Mouse (Mus musculus): ENCODE measurements at regions not wholly inside any gene's neighbourhood (a gene's known extent, or its start where the extent isn't known, plus 50 kb on each side); places are given as distances from the start of the nearest gene placed in this dataset.

GRCm38 (mm10) chr4:124075551-124075950 lies 157.7 kb upstream of the 4930535I16Rik start:
- no peak for DNase-seq (ENCODE audit: low read depth, low spot score)

- DNase-seq (ENCODE audit: low read depth, low spot score): no peak
Observed at GRCm38 (mm10) chr4:124073646-124074045, 155.8 kb upstream of the 4930535I16Rik start.

DNA sequence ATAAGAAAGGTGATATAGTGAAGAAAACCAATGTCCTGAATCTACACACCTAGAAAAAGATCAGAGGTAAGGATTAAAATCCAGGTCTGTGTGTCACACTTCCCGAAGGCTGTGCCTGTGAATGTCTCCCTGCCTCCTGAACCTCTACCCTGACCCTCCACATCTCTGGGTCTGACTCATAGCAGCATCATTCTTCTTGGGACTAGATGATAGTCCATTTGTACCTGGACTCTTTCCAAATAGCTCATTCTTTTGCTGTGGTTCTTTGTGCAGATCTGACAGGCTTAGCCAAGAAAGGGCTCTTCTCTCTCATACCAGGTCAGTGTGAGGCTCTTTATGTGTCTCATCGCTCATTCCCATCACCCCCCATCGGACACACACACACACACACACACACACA lies 146.8 kb upstream of the 4930535I16Rik start:
- DNase-seq (ENCODE audit: low read depth, low spot score): no peak

- DNase-seq (ENCODE audit: low read depth, low spot score): no peak
Observed at GRCm38 (mm10) chr4:124063269-124064100, 145.7 kb upstream of the 4930535I16Rik start.

GRCm38 (mm10) chr4:124057607-124058006 lies 139.8 kb upstream of the 4930535I16Rik start:
- no peak for DNase-seq (ENCODE audit: low read depth, low spot score)

DNA sequence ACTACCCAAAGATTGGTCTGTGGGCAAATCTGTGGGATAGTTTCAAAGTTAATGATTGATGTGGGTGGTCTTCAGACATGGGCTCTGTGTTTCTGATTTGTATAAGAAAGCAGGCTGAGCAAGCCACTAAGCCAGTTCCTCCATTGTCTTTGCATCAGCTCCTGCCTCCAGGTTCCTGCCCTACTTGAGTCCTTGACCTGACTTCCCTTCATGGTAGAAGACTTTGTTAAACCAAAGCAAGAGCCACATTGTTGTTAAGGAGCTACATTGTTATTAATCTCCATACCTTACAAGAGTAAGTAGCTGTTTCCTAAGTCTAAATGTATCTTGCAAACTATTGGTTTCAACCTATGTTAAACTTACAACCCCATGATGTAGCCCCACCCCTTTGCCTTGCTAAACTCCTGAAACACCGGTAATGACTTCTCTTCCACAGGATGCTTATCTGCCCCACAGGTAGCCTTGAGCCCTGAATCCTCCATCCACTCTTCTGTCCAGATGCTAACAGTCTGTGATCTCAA lies 136.5 kb upstream of the 4930535I16Rik start:
- DNase-seq (ENCODE audit: low read depth, low spot score): no peak

- DNase-seq (ENCODE audit: low read depth, low spot score): no peak
Observed at GRCm38 (mm10) chr4:124053340-124054038, 135.7 kb upstream of the 4930535I16Rik start.

DNA sequence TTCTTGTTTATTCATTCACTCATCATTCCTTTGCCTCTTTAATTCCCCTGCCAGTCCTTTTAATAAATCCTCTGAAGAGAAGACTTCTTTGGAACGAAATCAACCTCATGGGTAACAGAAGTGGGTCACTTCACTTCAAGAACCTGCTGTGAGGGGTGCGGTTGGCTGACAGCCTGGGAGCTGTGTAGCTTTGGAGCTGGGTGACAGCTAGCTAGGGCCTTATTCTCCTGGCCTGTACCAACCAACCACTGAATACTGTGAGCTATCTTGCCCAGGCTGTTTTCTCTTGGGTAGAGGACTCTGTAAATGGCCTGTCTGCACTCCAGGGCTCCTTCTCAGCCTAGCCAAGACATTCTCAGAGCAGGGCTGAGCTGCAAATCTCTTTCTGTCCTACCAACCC lies 134.6 kb upstream of the 4930535I16Rik start:
- no peak for DNase-seq (ENCODE audit: low read depth, low spot score)

GRCm38 (mm10) chr4:124048348-124048831 lies 130.6 kb upstream of the 4930535I16Rik start:
- peak; percentile 75 for DNase-seq (ENCODE audit: low read depth, low spot score)

- DNase-seq (ENCODE audit: low read depth, low spot score): no peak
Observed at GRCm38 (mm10) chr4:124047898-124048297, 130.1 kb upstream of the 4930535I16Rik start.

DNA sequence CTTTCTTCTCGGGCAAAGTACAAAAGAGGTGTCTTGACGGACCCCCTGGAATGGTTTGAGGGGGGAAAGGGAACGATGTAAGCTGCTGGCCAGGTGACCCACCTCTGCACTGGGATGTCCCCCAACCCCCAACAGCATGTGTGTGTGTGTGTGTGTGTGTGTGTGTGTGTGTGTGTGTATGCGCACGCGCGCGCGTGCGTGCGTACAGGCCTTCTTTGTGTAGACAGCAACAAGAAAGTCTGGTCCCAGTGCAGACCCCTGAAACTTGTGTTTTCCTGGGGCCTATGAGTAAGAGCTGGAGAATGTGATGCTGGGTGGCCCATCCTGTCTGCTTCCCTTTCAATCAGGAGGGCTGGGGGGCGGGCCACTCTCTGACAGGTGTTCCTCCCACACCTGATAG lies 118.7 kb upstream of the 4930535I16Rik start:
- no peak for DNase-seq (ENCODE audit: low read depth, low spot score)

DNA sequence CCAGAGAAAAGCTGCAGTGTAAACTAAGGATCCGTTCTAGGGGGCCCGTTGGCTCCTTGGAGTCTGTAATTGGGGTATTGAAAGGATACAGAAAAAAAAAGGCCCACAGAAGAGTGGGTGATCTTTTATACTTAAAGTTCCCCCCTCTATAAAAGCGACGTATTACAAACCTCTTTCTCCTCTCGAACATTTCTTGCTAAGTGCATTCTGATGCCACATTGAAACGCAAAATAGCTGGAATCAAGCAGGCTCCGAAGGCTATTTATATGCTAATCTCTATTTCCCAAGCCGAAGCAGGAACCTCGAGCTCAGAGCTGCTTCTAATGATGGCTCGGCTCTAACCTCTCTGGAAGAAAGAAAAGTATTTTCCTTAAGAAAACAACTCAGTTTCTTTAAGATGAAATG lies 117.8 kb upstream of the 4930535I16Rik start:
- DNase-seq (ENCODE audit: low read depth, low spot score): no peak

DNA sequence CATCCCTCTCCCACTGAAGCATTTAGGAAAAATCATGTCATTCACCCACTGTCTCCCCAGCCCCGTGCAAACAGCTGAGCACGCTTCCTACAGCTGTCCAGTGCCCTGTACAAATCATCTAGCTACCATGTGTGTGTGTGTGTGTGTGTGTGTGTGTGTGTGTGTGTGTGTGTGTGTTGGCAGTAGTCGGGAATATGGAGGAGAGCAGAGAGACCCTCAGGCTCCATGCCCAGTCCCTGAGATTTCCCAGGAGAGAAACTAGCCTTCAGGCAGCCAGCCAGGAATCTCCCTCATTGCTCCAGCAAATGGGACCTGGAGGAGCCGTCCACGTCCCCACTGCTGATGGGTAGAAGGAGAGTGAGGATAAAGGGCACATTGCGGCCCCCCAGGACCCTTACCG lies 117.4 kb upstream of the 4930535I16Rik start:
- no peak for DNase-seq (ENCODE audit: low read depth, low spot score)

DNA sequence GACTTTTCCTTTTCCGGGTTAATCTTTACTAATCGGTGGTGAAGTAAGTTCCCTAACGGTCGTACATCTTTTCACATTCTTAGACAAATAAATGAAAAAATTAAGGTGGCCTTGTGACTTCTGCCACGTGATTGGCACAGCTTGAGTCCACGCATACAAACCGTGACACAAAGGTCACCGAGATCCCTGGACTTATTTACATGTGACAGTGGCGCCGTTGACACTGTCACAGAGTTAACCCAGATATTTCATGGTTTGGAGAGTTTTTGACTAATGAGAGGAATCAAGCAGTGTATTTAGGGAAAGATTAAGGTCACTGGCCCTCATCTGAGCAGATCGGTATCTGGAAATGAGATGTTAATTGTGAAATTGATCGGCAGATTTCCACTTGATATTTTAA lies 110.2 kb upstream of the 4930535I16Rik start:
- DNase-seq (ENCODE audit: low read depth, low spot score): no peak

DNA sequence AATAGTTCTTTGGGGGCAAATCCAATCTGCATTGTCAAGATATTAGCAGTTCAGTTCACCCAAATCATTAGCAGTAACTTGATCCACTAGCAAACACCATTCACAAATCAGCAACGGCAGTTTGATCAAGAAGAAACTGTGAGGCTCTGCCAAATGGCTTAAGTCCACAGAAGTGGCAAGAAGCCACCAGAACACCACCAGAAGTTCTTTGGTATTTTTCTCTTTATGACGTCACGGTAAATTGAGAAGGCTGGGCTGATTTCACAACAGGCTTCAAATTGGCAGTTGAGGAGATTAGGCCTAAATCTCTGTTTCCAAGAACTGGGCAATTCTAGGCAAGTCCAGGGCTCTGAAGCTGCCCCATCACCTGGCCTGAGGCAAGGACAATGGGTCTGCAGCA lies 98.6 kb upstream of the 4930535I16Rik start:
- DNase-seq (ENCODE audit: low read depth, low spot score): no peak

DNA sequence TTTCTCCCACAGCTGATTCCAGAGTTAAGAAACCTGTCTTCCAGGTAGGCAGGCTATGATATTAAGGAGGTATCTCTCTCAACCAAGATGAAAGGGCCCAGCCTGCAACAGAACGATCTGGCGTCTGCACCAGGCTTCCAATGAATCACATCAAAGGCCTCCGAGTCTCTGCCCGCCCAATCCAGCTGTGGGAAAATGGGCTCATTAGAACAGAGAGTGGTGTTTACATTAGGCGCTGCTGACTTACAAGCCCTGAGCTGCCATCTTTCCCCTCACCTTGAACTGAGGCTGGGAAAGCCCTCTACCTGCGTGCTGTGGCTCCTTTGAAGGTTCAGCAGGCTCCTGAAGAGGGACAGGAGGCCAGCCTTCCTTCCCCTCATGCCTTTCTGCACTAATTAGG lies 97.5 kb upstream of the 4930535I16Rik start:
- DNase-seq (ENCODE audit: low read depth, low spot score): no peak

- DNase-seq (ENCODE audit: low read depth, low spot score): no peak
Observed at GRCm38 (mm10) chr4:124012406-124012805, 94.6 kb upstream of the 4930535I16Rik start.

DNA sequence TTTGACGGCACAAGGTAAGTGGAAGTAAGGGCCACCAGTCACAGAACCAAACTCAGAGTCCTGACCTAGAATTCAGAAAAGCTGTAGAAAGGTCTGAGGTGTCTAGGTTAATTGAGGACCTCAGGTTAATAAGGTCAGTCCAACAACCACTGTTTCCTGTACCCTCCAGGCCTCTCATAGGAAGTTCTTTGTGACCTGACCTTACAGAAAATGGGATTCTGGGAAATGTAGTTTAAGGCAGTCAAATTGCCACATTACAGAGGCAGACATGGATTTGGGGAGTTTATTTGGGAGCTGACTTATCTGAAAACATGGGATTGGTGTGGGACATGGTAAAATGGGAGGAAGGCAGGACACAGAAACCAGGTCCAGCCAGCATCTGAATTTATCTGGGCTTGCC lies 90.9 kb upstream of the 4930535I16Rik start:
- DNase-seq (ENCODE audit: low read depth, low spot score): no peak

DNA sequence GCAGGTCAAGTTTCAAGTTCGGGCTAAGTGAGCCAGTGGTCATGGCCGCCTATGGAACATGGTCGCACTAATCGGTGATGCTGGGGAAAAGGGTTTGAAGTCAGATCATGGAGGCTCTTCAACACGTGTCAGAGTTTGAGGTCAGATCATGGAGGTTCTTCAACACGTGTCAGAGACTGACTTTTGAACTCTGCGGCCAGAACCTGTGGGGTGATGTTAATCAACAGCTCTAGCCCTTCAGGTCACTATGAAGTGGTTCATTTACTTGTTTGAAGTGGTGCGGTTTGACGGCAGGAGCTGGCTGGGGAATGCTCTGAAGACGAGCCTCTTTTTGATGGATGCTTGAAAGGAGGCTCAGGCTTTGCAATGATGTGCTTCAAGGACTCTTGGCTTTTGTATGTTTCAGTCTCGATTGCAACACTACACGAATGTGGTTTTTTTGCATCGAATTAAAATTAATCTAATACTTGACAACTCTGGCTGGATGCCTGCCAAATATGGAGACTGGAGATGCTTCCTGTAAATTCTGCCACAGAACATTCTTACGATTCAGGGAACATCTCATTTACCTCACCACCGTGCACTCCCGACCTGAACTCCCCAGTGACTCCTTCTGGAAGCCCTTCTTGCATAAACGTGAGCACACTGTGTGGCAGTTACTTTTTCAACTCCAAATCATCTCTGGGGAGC lies 87.9 kb upstream of the 4930535I16Rik start:
- DNase-seq (ENCODE audit: low read depth, low spot score): no peak

DNA sequence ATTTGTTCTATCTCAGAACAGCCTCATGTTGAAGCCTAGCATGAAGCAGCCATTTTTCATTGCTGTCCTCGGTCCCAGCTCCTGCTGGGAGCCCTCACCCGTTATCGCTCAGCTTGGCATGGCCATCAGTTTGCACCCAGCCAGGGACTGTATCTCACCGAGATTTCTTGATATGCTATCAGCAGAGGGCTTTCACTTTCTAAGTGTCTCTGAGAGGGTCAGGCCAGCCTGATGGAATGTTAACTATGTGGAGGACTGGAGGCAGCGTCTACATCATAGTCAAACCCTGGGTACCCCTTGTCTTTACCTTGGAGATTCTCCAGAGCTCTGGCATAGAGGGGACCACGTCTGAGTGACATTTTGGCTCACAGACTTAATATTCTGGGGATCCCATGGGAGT lies 84.9 kb upstream of the 4930535I16Rik start:
- DNase-seq (ENCODE audit: low read depth, low spot score): no peak

DNA sequence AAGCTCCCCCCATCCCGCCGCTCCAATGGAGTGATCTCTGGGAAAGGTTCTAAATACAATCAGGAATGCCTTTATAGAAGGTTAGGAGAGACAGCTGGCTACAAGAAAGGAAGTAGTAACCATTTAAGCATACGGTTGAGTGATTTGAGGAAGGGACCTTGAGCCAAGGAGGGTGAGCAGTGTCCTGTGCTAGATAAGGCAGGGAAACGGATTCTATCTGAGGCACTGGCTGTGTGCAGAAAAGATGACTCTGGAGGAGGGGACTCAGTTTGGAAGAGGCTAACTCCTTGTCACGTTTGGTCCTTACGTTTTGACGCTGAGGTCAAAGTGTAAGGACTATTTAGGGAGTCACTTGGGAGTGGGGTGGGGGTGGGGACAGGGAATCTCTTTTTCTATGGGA lies 84.3 kb upstream of the 4930535I16Rik start:
- no peak for DNase-seq (ENCODE audit: low read depth, low spot score)

- no peak for DNase-seq (ENCODE audit: low read depth, low spot score)
Observed at GRCm38 (mm10) chr4:123995815-123996214, 78.0 kb upstream of the 4930535I16Rik start.

All from mesoderm, embryonic 11.5 days (tissue).